Mouse (Mus musculus): Measurements from ENCODE around the gene Cep19. TPM values are rescaled to one million over a fixed set of nuclear protein-coding genes. Genes with fewer than 3 reads are reported as not detected.
A peak's percentile ranks its signal among the peaks of the same experiment; 100 is the strongest.

Cep19 gene
- total and polyA plus RNA-seq, 3 experiments: 17.6 to 31.3 (median 29.4) TPM

DNA sequence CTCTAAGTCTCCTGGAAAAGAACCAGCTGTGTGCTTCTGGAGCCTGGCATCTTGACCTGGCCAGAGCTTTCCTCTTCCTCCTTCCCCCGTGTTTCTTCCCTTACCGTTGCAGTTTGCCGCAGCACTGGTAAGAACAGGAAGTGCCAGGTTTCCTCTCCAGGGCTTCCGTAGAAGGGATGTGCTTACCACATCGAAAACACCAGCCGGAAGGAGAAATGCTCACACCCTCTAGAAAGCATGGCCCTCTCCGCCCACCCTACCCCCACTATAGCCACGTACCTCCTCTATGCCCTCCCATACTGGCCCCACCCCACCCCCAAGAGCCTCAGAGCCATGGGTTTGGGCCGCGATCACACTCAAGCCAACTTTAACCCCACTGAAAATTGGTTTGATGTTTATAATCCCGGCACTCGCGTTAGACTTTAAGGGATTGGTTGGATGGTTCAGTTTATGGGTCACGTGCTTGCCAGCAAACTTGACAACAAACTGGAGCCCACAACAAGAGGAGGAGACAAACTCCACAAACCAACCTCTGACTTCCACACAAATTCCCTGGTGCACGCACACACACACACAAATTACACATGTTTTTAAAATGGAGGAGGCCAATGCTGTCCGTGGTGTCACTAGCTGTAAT lies 30.7 kb downstream of the Cep19 start (continued):
- no peak for TF ChIP-seq ZKSCAN1 (IDR thresholded peaks at IDR 0.05; ENCODE audit: borderline replicate concordance, low read depth, low read length)
- TF ChIP-seq MXI1 (IDR thresholded peaks at IDR 0.05; ENCODE audit: low read depth, low read length): peak; percentile 82
- peak; percentile 74; the same call in 1 of the 2 replicates for TF ChIP-seq MEF2A (IDR thresholded peaks at IDR 0.05; ENCODE audit: borderline replicate concordance, low read depth, low read length)
- peak; percentile 97 for TF ChIP-seq ELF1 (IDR thresholded peaks at IDR 0.05; ENCODE audit: low read depth, low read length)
- TF ChIP-seq USF2 (conservative IDR thresholded peaks at IDR 0.05; ENCODE audit: low read depth, low read length): peak; percentile 57
- TF ChIP-seq POLR2A (IDR thresholded peaks at IDR 0.05; ENCODE audit: low read depth, low read length): peak; percentile 82
- peak; percentile 92 for TF ChIP-seq CHD2 (IDR thresholded peaks at IDR 0.05; ENCODE audit: low read length)
- no peak; the same call in 1 of the 2 replicates for TF ChIP-seq RAD21 (IDR thresholded peaks at IDR 0.05; ENCODE audit: low read depth, low read length)

DNA sequence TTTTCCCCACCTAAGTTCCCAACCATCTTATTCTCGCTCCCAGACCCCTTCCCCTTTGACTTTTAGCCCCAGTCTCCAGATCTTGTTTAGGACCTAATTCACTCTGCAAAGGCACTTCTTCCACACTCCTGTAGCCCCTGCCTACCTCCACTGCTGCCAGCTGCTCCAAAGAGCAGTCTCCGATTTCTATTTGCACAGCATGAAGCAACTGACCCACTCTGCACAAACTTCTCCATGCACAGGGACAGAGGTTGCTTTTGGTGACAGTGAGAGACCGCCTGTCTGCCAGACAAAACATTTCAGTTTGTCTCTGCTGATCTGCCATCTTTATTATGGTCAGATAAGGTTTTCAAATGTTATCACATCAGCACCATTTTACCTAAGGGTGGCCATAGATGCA lies 33.5 kb downstream of the Cep19 start:
- no peaks in the 10 kb centered on the region for H3K36me3 ChIP-seq (replicated peaks in 1 of 2; ENCODE audit: control insufficient read depth in 1 of 2, insufficient read depth in 1 of 2, low read length in 1 of 2)
- no peak overlapping the region for H3K9ac ChIP-seq (ENCODE audit: insufficient read depth, low read depth)
- dilution Hi-C loops (cut with MboI; ENCODE audit: extremely low pct_ligation_motif_present, extremely low pct_unique_long_range_greater_than_20kb, low sequenced_read_pairs): no loop called here
- no peaks in the 10 kb centered on the region for H3K79me2 ChIP-seq (replicated peaks; ENCODE audit: control insufficient read depth, extremely low read depth, insufficient read depth, poor library complexity, severe bottlenecking)
- in situ Hi-C loops (cut with MboI; ENCODE audit: low pct_ligation_motif_present, low pct_unique_long_range_greater_than_20kb, low sequenced_read_pairs): no loop called here
- H3K9me3 ChIP-seq (replicated peaks; ENCODE audit: low read length): no peaks in the 10 kb centered on the region
- DNase-seq (ENCODE audit: extremely low read depth): no peak
- H3K4me3 ChIP-seq (replicated peaks in 1 of 3; ENCODE audit: low read depth in 2 of 3, low read length in 2 of 3, poor library complexity in 1 of 3): no peak overlapping the region
- no peak overlapping the region for H3K4me2 ChIP-seq (ENCODE audit: insufficient read depth, low read depth, poor library complexity, severe bottlenecking)
- H3K27ac ChIP-seq (ENCODE audit: insufficient read depth, low read depth): no peak overlapping the region
- TF ChIP-seq POLR2A (IDR thresholded peaks at IDR 0.05; ENCODE audit: low read depth, low read length) (no peak), ZMIZ1 (IDR thresholded peaks at IDR 0.05; ENCODE audit: low read depth, low read length) (no peak), USF1 (IDR thresholded peaks at IDR 0.05; ENCODE audit: low read depth, low read length) (no peak), SIN3A (IDR thresholded peaks at IDR 0.05; ENCODE audit: low read length) (no peak), ZKSCAN1 (IDR thresholded peaks at IDR 0.05; ENCODE audit: borderline replicate concordance, low read depth, low read length) (no peak), PAX5 (IDR thresholded peaks at IDR 0.05; ENCODE audit: low read length) (no peak), GABPA (IDR thresholded peaks at IDR 0.05; ENCODE audit: insufficient replicate concordance, low read depth, low read length) (no peak), TBP (conservative IDR thresholded peaks at IDR 0.05; ENCODE audit: low read depth, low read length) (no peak), ZC3H11A (IDR thresholded peaks at IDR 0.05; ENCODE audit: low read depth, low read length) (no peak), JUND (conservative IDR thresholded peaks at IDR 0.05; ENCODE audit: low read depth, low read length) (no peak), RAD21 (IDR thresholded peaks at IDR 0.05; ENCODE audit: low read depth, low read length) (no peak), MAFK (IDR thresholded peaks at IDR 0.05; ENCODE audit: insufficient replicate concordance, low read length) (no peak), E2F4 (IDR thresholded peaks at IDR 0.05; ENCODE audit: insufficient replicate concordance, low read depth, low read length) (no peak), ELF1 (IDR thresholded peaks at IDR 0.05; ENCODE audit: low read depth, low read length) (no peak), KAT2A (IDR thresholded peaks at IDR 0.05; ENCODE audit: insufficient replicate concordance, low read length) (no peak), NRF1 (IDR thresholded peaks at IDR 0.05; ENCODE audit: low read depth, low read length) (no peak), CTCF (conservative IDR thresholded peaks at IDR 0.05 in 1 of 2, IDR thresholded peaks at IDR 0.05 in 1 of 2; ENCODE audit: low read depth in 2 of 2, low read length in 2 of 2) (no peak), MYC (IDR thresholded peaks at IDR 0.05; ENCODE audit: low read depth, low read length) (no peak), CHD2 (IDR thresholded peaks at IDR 0.05; ENCODE audit: low read length) (no peak), IRF4 (IDR thresholded peaks at IDR 0.05; ENCODE audit: low read depth, low read length) (no peak)
- peaks cover 2% of the 10 kb centered on the region for H3K27me3 ChIP-seq (replicated peaks)
- H3K4me1 ChIP-seq (ENCODE audit: control insufficient read depth in 1 of 2, insufficient read depth in 2 of 2): peaks cover 6 to 20% of the 10 kb centered on the region in 2 experiments

Data from CH12.LX (cell line).